Mouse (Mus musculus): ENCODE results near the gene Snhg11. TPM values are rescaled to one million over a fixed set of nuclear protein-coding genes. Genes with fewer than 3 reads are reported as not detected.

Gene Snhg11
- total and polyA plus RNA-seq, 2 experiments from 2014 or later: 142 to 179 TPM

DNA sequence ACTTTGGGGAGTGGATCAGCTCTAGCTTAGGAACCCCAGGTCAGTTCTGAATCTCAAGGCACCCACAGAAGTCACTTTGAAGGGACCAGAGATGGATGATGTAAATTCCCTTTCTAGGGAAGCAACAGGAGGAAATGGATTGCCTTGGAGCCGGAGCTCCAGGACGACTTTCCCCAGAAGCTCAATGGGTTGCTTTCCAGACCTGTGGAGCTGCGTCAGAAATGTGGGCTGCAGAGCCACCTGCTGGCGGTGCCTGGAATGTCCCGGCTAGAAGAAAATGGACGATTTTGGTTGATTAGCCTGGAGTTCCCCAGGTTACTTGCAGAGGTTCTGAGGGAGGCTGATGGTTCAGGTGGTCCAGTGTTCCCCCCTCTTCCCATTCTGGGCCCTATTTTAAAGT, 27.6 kb upstream of the Snhg11 start:
- peak; percentile 75; the same call in 1 of the 2 replicates for ATAC-seq
- H3K9me3 ChIP-seq (ENCODE audit: low read length): no peaks in the 10 kb centered on the region
- no peak overlapping the region for H3K27ac ChIP-seq (ENCODE audit: low read depth, low read length)
- H3K9ac ChIP-seq: no peak overlapping the region
- H3K4me2 ChIP-seq (ENCODE audit: low read depth): no peak overlapping the region
- peaks cover 12% of the 10 kb centered on the region for H3K36me3 ChIP-seq (ENCODE audit: insufficient read depth)
- WGBS: 1% methylated on average over 6 of the region's 6 CpGs
- DNase-seq: peak; percentile 87
- TF ChIP-seq CTCF (IDR thresholded peaks at IDR 0.05; ENCODE audit: low read depth): peak; percentile 96
- H3K4me3 ChIP-seq (ENCODE audit: low read depth, low read length): no peak overlapping the region
- H3K27me3 ChIP-seq (ENCODE audit: insufficient read depth, low read length): no peaks in the 10 kb centered on the region
- no peaks in the 10 kb centered on the region for H3K4me1 ChIP-seq (ENCODE audit: insufficient read depth)

DNA sequence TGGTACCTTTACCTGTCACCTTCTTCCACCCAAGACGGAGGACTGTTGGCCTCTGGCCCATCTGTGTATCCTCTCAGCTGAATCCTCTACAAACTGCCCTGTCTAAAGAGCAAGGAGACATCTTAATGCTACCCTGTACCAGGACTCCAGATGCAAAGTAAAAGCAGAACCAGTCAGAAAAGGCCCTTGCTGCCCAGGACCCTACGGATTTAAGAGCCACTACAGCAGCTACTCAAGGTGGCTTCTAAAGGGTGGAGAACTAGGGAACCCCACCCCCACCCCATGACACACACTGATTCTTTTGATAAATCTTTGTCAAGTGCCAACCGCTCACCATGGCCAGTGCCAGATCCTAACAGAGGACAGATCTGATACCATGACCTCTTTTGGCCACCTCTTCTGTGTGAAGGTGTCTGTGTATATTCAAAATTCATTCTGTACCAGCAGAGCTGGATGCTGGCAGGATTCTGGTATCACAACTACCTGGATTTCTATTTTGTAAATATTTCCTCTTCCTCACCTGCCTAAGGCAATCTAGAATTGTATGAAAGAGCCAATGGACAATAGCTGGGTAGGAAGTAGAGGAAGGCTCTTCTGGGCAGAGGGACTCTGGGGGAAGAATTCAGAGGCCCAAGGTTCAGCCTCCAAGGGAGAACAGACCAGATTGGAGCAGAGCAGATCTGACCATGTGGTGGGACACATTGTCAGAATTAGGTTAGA, 22.5 kb upstream of the Snhg11 start:
- DNase-seq (no peak), ATAC-seq (no peak)
- no peak for TF ChIP-seq CTCF (IDR thresholded peaks at IDR 0.05; ENCODE audit: low read depth)
- H3K4me3 ChIP-seq (ENCODE audit: low read depth, low read length): no peak overlapping the region
- H3K27me3 ChIP-seq (ENCODE audit: insufficient read depth, low read length): no peaks in the 10 kb centered on the region
- WGBS: 89% methylated on average over 3 of the region's 3 CpGs
- peaks cover 44% of the 10 kb centered on the region for H3K36me3 ChIP-seq (ENCODE audit: insufficient read depth)
- H3K4me1 ChIP-seq (ENCODE audit: insufficient read depth): no peaks in the 10 kb centered on the region
- no peak overlapping the region for H3K27ac ChIP-seq (ENCODE audit: low read depth, low read length)
- H3K4me2 ChIP-seq (ENCODE audit: low read depth): no peak overlapping the region
- H3K9me3 ChIP-seq (ENCODE audit: low read length): no peaks in the 10 kb centered on the region
- H3K9ac ChIP-seq: no peak overlapping the region

DNA sequence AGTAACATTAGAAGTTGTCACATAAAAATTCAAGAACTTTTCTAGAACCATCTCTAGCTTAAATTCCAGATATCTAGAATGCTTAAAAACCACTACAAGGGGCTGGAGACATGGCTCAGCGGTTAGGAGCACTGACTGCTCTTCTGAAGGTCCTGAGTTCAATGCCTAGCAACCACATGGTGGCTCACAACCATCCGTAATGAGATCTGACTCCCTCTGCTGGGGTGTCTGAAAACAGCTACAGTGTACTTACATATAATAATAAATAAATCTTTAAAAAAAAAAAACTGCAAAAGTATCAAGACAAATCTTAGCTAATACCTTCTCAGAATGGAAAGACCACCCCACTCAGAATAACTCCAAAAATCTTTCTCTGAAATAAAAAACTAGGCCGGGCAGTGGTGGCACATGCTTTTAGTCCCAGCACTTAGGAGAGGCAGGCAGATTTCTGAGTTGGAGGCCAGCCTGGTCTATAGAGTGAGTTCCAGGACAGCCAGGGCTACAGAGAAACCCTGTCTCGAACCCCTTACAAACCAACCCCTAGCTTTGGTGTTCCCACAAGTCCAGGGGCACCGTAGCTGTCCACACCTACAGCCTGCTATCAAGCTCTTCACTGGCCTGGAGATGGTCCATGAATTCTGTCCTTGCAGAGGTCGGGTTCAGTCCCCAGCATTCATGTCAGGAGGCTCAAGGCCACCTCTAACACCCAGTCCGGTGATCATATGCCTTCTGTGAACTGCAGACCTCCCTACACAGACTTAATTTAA, 20.9 kb upstream of the Snhg11 start:
- H3K36me3 ChIP-seq (ENCODE audit: insufficient read depth): peaks cover 60% of the 10 kb centered on the region
- peak; percentile 37 for TF ChIP-seq CTCF (IDR thresholded peaks at IDR 0.05; ENCODE audit: low read depth)
- H3K27ac ChIP-seq (ENCODE audit: low read depth, low read length): no peak overlapping the region
- H3K27me3 ChIP-seq (ENCODE audit: insufficient read depth, low read length): no peaks in the 10 kb centered on the region
- no peak for ATAC-seq
- H3K9ac ChIP-seq: no peak overlapping the region
- no peak for DNase-seq
- H3K4me2 ChIP-seq (ENCODE audit: low read depth): no peak overlapping the region
- WGBS: 79% methylated on average over 7 of the region's 7 CpGs
- H3K4me3 ChIP-seq (ENCODE audit: low read depth, low read length): no peak overlapping the region
- no peaks in the 10 kb centered on the region for H3K9me3 ChIP-seq (ENCODE audit: low read length)
- H3K4me1 ChIP-seq (ENCODE audit: insufficient read depth): no peaks in the 10 kb centered on the region

DNA sequence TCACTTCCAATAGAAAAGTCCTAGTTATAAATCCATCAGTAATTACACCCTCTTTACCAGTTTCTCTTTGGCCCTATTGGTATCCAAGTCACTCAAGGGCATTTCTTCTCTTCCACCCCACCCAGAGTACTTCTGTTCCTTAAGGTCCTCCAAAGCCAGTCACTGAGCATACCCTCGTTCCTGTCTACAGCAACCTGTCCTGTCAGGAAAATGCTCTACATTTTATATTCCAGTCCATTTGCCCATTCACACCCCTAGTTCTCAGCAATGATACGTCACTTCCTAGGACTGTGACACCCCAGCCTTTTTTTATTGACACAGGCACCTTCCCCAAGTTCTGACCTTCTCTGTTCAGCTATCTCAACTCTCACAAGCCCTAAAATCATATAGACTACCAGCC, 20.2 kb upstream of the Snhg11 start:
- no peak for DNase-seq
- 90% methylated on average over 2 of the region's 2 CpGs for WGBS
- H3K36me3 ChIP-seq (ENCODE audit: insufficient read depth): peaks cover 63% of the 10 kb centered on the region

GRCm38 (mm10) chr2:158356121-158356520, 19.3 kb upstream of the Snhg11 start:
- Histone ChIP-seq H3K27ac (ENCODE audit: low read depth, low read length) (no peak overlapping the region), H3K4me3 (ENCODE audit: low read depth, low read length) (no peak overlapping the region), H3K27me3 (ENCODE audit: insufficient read depth, low read length) (no peaks in the 10 kb centered on the region), H3K9ac (no peak overlapping the region), H3K9me3 (ENCODE audit: low read length) (no peaks in the 10 kb centered on the region), H3K36me3 (ENCODE audit: insufficient read depth) (peaks cover 63% of the 10 kb centered on the region), H3K4me1 (ENCODE audit: insufficient read depth) (no peaks in the 10 kb centered on the region), H3K4me2 (ENCODE audit: low read depth) (no peak overlapping the region)
- 90% methylated on average over 5 of the region's 5 CpGs for WGBS
- DNase-seq (no peak), ATAC-seq (no peak)
- no peak for TF ChIP-seq CTCF (IDR thresholded peaks at IDR 0.05; ENCODE audit: low read depth)

More for the DNA sequence above, 20.2 kb upstream of the Snhg11 start:
- Histone ChIP-seq H3K4me3 (ENCODE audit: low read depth, low read length) (no peak overlapping the region), H3K4me2 (ENCODE audit: low read depth) (no peak overlapping the region), H3K27ac (ENCODE audit: low read depth, low read length) (no peak overlapping the region), H3K9me3 (ENCODE audit: low read length) (no peaks in the 10 kb centered on the region), H3K9ac (no peak overlapping the region), H3K4me1 (ENCODE audit: insufficient read depth) (no peaks in the 10 kb centered on the region), H3K27me3 (ENCODE audit: insufficient read depth, low read length) (no peaks in the 10 kb centered on the region)
- TF ChIP-seq CTCF (IDR thresholded peaks at IDR 0.05; ENCODE audit: low read depth): no peak
- ATAC-seq: no peak

DNA sequence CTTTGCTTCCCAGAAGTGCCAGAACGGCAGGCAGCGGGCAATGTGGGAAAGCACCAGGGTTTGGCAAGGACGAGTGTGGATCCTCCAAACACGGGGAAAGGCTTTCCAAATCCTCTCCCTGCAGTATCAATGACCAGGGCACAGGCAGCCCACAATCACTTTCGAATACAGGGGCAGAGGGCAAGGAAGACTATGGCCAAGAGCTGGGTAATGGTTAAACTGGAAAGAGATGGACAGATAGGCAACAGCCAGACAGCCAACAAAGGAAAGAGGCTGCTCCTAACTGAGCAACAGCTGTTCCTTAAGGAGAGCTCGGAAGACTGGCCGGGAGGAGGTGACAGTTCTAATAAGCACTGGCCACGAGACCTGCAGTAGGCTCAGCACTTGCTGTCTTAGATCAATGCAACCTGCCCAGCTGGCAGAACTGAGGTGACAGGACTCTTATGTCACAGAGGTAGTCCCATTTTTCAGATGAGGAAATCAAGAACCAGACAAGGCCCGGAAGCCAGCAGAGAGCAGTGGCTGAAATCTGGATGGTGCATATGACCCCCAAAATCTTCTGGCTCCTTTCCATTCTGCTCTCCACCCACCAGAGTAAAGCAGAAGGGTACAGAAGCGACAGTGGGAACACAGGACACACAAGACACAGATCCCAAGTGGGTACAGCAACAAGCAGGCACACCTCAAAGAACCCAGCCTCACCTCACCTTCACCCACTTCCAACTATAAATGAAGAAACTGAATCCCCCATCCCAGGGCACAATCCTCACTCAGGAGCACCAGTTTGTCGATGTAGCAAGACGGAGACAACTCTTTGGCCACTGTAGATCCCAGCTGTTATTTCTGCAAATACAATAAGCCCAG, 15.4 kb upstream of the Snhg11 start:
- whole genome bisulfite sequencing: 70% methylated on average over 12 of the region's 12 CpGs
- Histone ChIP-seq H3K4me3 (ENCODE audit: low read depth, low read length) (peak overlapping the region; percentile 77), H3K36me3 (ENCODE audit: insufficient read depth) (peaks cover 49% of the 10 kb centered on the region), H3K9me3 (ENCODE audit: low read length) (no peaks in the 10 kb centered on the region), H3K27ac (ENCODE audit: low read depth, low read length) (peak overlapping the region; percentile 82; the same call in 1 of the 2 replicates), H3K4me1 (ENCODE audit: insufficient read depth) (no peaks in the 10 kb centered on the region), H3K27me3 (ENCODE audit: insufficient read depth, low read length) (no peaks in the 10 kb centered on the region), H3K4me2 (ENCODE audit: low read depth) (peak overlapping the region; percentile 78), H3K9ac (peak overlapping the region; percentile 89)
- DNase-seq (no peak), ATAC-seq (no peak)
- TF ChIP-seq CTCF (IDR thresholded peaks at IDR 0.05; ENCODE audit: low read depth): no peak

All from forebrain, postnatal 0 days (tissue).